Mouse (Mus musculus): ENCODE data around the gene Adamts12. TPM values are rescaled to one million over a fixed set of nuclear protein-coding genes. Genes with fewer than 3 reads are reported as not detected.
A peak's percentile ranks its signal among the peaks of the same experiment; 100 is the strongest.

The Adamts12 gene
- polyA plus RNA-seq, 1 experiment from 2014 or later = 0.88 TPM

DNA sequence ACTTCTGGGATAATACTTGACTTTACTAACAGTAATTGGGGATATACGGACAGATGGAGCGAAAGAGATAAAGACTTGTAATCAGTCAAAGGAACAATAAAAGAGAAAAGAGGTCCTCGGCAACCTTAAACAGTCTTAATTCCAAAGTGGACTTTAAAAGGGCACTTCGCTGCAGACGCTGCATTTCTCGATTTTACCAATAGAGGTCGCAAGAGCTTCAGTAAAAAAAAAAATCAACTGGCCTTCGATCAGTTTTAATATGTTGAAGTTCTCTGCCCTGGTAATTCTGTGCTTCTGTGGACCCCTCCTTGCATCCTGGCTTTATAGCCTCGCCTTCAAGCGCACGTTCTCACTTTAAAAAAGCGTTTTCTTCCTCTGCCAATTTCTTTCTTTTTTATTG is 26.1 kb upstream of the Adamts12 start:
- ATAC-seq (no peak), DNase-seq (ENCODE audit: low spot score) (peak; percentile 80)
- no peaks in the 10 kb centered on the region for H3K36me3 ChIP-seq (ENCODE audit: control insufficient read depth, insufficient read depth, low read length)
- no peak overlapping the region for H3K4me2 ChIP-seq (ENCODE audit: low read length)
- H3K27ac ChIP-seq (ENCODE audit: low read depth, low read length) = no peak overlapping the region
- peaks cover 37% of the 10 kb centered on the region for H3K27me3 ChIP-seq (replicated peaks; ENCODE audit: control insufficient read depth, insufficient read depth, low read length)
- no peaks in the 10 kb centered on the region for H3K9me3 ChIP-seq (replicated peaks; ENCODE audit: control insufficient read depth, low read length)
- 3% methylated on average over 12 of the region's 12 CpGs for WGBS
- H3K9ac ChIP-seq (ENCODE audit: low read length) = no peak overlapping the region
- no peak overlapping the region for H3K4me3 ChIP-seq (ENCODE audit: low read depth, low read length)
- peaks cover 4% of the 10 kb centered on the region; the same call in 1 of the 2 replicates for H3K4me1 ChIP-seq (ENCODE audit: control insufficient read depth, insufficient read depth, low read length)

DNA sequence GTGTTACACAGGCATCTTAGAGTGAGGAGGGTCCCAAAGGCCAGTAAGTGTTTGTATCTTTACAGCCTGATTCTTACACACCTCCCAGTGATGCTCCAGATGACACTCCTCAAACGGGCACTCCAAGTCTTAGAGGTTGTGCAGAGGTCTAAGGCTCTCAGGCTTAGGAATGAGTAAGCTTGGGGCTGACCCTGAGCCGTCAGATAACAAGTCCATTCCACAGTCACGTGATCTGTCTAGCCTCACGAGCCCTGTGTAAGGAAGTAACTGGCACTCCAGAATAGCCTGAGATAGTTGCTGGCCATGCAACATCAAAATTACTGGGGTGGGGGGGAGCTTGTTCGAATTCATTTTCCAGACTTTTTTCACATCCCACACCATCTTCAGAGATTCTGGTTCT is 24.5 kb upstream of the Adamts12 start:
- no peaks in the 10 kb centered on the region for H3K36me3 ChIP-seq (ENCODE audit: control insufficient read depth, insufficient read depth, low read length)
- H3K4me2 ChIP-seq (ENCODE audit: low read length) = no peak overlapping the region
- no peak for DNase-seq (ENCODE audit: low spot score)
- peaks cover 4% of the 10 kb centered on the region; the same call in 1 of the 2 replicates for H3K4me1 ChIP-seq (ENCODE audit: control insufficient read depth, insufficient read depth, low read length)
- 76% methylated on average over 5 of the region's 5 CpGs for WGBS
- H3K9ac ChIP-seq (ENCODE audit: low read length) = no peak overlapping the region
- H3K27me3 ChIP-seq (replicated peaks; ENCODE audit: control insufficient read depth, insufficient read depth, low read length) = peaks cover 33% of the 10 kb centered on the region
- H3K4me3 ChIP-seq (ENCODE audit: low read depth, low read length) = no peak overlapping the region
- no peak for ATAC-seq
- no peaks in the 10 kb centered on the region for H3K9me3 ChIP-seq (replicated peaks; ENCODE audit: control insufficient read depth, low read length)
- H3K27ac ChIP-seq (ENCODE audit: low read depth, low read length) = no peak overlapping the region

DNA sequence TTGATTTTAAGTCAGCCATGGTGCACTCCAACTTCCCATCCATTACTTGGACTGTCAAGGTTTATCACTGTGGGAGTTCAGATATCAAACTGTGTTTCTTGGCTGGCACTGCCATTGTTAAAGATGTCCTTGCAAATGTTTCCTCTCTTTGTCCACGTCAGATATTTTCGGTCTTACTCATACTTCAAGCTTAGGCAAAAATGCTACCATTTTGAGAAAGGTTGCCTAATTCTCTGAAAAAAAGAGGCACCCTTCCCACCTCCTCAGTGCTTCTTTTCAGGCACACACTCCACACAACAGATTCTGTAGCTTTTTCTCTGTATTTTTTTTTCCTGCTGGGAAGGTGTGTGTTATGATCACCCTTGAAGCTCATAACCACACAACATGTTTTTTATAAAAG is 23.4 kb upstream of the Adamts12 start:
- DNase-seq (ENCODE audit: low spot score) = no peak
- Histone ChIP-seq H3K27ac (ENCODE audit: low read depth, low read length) (no peak overlapping the region), H3K4me1 (ENCODE audit: control insufficient read depth, insufficient read depth, low read length) (peaks cover 4% of the 10 kb centered on the region; the same call in 1 of the 2 replicates), H3K27me3 (replicated peaks; ENCODE audit: control insufficient read depth, insufficient read depth, low read length) (peaks cover 22% of the 10 kb centered on the region), H3K36me3 (ENCODE audit: control insufficient read depth, insufficient read depth, low read length) (no peaks in the 10 kb centered on the region), H3K9ac (ENCODE audit: low read length) (no peak overlapping the region), H3K9me3 (replicated peaks; ENCODE audit: control insufficient read depth, low read length) (no peaks in the 10 kb centered on the region), H3K4me3 (ENCODE audit: low read depth, low read length) (no peak overlapping the region), H3K4me2 (ENCODE audit: low read length) (no peak overlapping the region)
- no peak for ATAC-seq
- WGBS = 90% methylated on average over 2 of the region's 2 CpGs

DNA sequence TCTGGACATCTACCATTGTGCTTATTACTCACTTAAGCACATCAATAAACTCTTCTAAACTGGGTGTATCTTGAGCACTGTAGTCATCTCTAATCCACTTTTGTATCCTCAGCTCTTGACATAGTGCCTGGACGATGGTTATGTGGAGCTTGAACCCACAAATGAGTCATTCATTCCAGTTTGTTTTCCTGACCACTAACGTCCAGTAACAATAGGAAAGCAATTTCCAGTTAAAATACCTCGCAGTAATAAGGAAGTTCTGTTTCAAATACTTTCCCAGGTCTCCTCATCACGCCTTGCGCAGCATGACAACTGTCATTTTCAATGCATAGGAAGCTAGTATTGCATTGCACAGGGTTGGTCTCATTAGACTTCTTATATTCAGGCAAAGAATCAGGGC is 21.8 kb upstream of the Adamts12 start:
- Histone ChIP-seq H3K27me3 (replicated peaks; ENCODE audit: control insufficient read depth, insufficient read depth, low read length) (peaks cover 6% of the 10 kb centered on the region; the same call in 1 of the 2 replicates), H3K36me3 (ENCODE audit: control insufficient read depth, insufficient read depth, low read length) (no peaks in the 10 kb centered on the region), H3K4me3 (ENCODE audit: low read depth, low read length) (no peak overlapping the region), H3K4me1 (ENCODE audit: control insufficient read depth, insufficient read depth, low read length) (no peaks in the 10 kb centered on the region), H3K27ac (ENCODE audit: low read depth, low read length) (no peak overlapping the region), H3K9me3 (replicated peaks; ENCODE audit: control insufficient read depth, low read length) (no peaks in the 10 kb centered on the region), H3K9ac (ENCODE audit: low read length) (no peak overlapping the region), H3K4me2 (ENCODE audit: low read length) (no peak overlapping the region)
- ATAC-seq = no peak
- no peak for DNase-seq (ENCODE audit: low spot score)
- WGBS = 71% methylated on average over 5 of the region's 5 CpGs

DNA sequence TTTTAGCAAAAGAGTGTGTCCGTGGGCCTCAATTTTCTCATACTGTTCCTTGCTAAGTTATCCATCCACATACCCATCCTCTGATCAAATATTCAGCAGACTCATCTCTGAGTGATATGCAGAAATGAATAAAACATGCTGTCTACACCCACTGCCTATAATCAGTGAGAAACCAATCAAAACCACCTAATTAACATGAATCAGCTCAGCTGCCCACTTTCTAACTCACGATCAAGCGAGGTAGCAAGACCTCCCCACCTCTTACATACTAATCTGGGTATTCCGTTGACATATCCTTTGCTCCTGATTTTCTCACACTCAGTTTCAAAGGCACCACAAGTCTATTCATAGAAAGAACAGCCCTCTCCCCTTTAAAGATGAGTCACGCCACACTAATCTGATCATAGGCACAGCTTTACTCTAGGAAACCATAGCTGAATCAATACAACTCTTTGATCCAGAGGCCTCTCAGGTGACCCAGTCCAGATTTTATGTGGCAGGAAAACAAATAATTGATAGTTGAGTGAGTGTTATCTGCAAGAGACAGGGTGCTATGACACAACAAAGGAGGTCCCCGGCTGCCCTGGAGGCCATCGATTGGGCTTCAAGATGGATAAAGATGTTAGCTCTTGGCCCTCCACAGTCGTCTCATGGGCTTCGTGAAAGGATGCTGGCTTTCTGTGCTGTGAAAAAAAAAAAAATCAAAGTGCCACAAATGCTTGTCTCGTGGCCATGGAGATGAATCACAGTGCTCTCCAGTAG is 10.7 kb upstream of the Adamts12 start:
- DNase-seq (ENCODE audit: low spot score) = no peak
- no peaks in the 10 kb centered on the region for H3K4me1 ChIP-seq (ENCODE audit: control insufficient read depth, insufficient read depth, low read length)
- no peaks in the 10 kb centered on the region for H3K9me3 ChIP-seq (replicated peaks; ENCODE audit: control insufficient read depth, low read length)
- no peak overlapping the region for H3K4me3 ChIP-seq (ENCODE audit: low read depth, low read length)
- 66% methylated on average over 10 of the region's 10 CpGs for WGBS
- H3K27ac ChIP-seq (ENCODE audit: low read depth, low read length) = no peak overlapping the region
- H3K4me2 ChIP-seq (ENCODE audit: low read length) = no peak overlapping the region
- H3K27me3 ChIP-seq (replicated peaks; ENCODE audit: control insufficient read depth, insufficient read depth, low read length) = no peaks in the 10 kb centered on the region
- ATAC-seq = peak; percentile 29; the same call in 1 of the 2 replicates
- no peaks in the 10 kb centered on the region for H3K36me3 ChIP-seq (ENCODE audit: control insufficient read depth, insufficient read depth, low read length)
- no peak overlapping the region for H3K9ac ChIP-seq (ENCODE audit: low read length)

DNA sequence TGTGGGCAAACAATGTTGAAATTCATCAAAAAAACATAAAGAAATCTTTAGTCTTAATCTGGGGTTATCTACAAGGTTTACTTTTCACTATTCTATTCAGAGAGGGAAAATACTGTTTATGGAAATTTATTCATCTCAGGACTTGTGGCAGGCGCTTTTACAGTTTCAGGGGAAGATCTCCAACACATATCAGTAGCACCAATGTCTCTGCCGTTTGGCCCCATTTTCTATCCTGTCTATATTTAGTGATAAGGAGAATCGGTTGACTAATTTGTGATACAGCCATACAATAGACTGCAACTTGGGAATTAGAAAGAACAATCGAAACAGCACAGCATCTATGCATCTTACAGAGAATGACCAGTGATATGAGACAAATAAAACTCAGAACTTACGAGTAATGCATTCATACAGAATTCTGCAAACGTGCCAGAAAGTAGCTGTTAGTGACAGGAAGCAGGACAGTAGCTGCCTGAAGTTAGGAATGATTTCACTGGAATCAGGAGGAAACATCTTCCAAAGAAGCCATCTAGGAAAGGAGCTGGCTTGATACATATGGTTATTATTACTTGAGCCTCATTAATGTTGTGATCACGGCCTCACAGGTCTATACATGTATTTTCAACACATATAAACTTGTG is 10.0 kb upstream of the Adamts12 start:
- Histone ChIP-seq H3K4me3 (ENCODE audit: low read depth, low read length) (no peak overlapping the region), H3K4me2 (ENCODE audit: low read length) (no peak overlapping the region), H3K27me3 (replicated peaks; ENCODE audit: control insufficient read depth, insufficient read depth, low read length) (no peaks in the 10 kb centered on the region), H3K36me3 (ENCODE audit: control insufficient read depth, insufficient read depth, low read length) (no peaks in the 10 kb centered on the region), H3K27ac (ENCODE audit: low read depth, low read length) (no peak overlapping the region), H3K9ac (ENCODE audit: low read length) (no peak overlapping the region), H3K9me3 (replicated peaks; ENCODE audit: control insufficient read depth, low read length) (no peaks in the 10 kb centered on the region), H3K4me1 (ENCODE audit: control insufficient read depth, insufficient read depth, low read length) (no peaks in the 10 kb centered on the region)
- DNase-seq (ENCODE audit: low spot score) = no peak
- whole genome bisulfite sequencing = 83% methylated on average over 7 of the region's 7 CpGs
- ATAC-seq = no peak

DNA sequence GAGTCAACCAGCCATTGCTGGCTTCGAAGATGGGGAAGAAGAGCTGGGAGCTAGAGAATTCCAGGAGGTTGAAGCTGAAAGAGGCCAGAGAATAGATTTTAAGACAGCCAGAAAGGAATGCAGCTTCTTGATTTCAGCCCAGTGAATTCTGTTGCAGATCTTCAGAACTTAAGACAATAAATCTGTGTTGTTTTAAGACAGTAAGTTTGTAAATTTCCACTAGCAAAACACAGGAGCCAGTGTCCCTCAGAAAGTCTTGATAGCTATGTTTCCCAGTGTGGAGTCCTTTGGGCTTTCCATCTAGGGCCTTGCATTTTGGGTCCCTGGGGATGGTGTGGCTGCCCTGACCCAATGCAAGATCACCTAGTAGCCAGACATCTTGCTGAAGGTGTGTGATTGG is 1.7 kb upstream of the Adamts12 start:
- Histone ChIP-seq H3K4me1 (ENCODE audit: control insufficient read depth, insufficient read depth, low read length) (0 out of 2 replicates have a peak, but pooled peaks cover 11% of the 10 kb centered on the region), H3K4me2 (ENCODE audit: low read length) (no peak overlapping the region), H3K36me3 (ENCODE audit: control insufficient read depth, insufficient read depth, low read length) (no peaks in the 10 kb centered on the region), H3K4me3 (ENCODE audit: low read depth, low read length) (no peak overlapping the region), H3K27ac (ENCODE audit: low read depth, low read length) (no peak overlapping the region), H3K27me3 (replicated peaks; ENCODE audit: control insufficient read depth, insufficient read depth, low read length) (no peaks in the 10 kb centered on the region), H3K9me3 (replicated peaks; ENCODE audit: control insufficient read depth, low read length) (no peaks in the 10 kb centered on the region), H3K9ac (ENCODE audit: low read length) (no peak overlapping the region)
- ATAC-seq (no peak), DNase-seq (ENCODE audit: low spot score) (no peak)
- 96% methylated on average over 1 of the region's 1 CpGs for WGBS

DNA sequence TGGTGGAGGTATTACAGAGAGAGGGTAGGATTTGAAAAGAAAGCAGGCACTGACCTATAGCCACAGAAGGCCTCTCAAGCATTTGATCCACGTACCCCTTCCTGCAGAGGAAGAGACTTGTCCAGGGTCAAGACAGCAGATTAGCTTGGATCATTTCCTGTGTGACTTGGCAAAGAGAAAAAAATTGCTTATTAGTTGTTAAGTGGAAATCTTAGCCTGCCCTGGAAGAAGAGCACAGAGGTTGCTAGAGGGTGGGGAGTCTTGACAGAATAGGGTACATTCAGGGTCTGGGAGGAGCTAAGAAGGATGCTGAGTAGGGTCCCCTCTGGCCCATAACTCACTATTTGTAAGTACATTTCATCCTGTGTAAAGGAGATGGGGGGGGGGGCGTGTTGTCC is 431 bp upstream of the Adamts12 start:
- peak; percentile 11; the same call in 1 of the 2 replicates for ATAC-seq
- 17% methylated on average over 2 of the region's 2 CpGs for WGBS
- H3K4me3 ChIP-seq (ENCODE audit: low read depth, low read length) = no peak overlapping the region

More for the DNA sequence above, 431 bp upstream of the Adamts12 start:
- peak overlapping the region; percentile 29; the same call in 1 of the 2 replicates for H3K9ac ChIP-seq (ENCODE audit: low read length)
- 0 out of 2 replicates have a peak, but pooled peaks cover 11% of the 10 kb centered on the region for H3K4me1 ChIP-seq (ENCODE audit: control insufficient read depth, insufficient read depth, low read length)
- peak overlapping the region; percentile 52; the same call in 1 of the 2 replicates for H3K4me2 ChIP-seq (ENCODE audit: low read length)
- DNase-seq (ENCODE audit: low spot score) = no peak
- H3K9me3 ChIP-seq (replicated peaks; ENCODE audit: control insufficient read depth, low read length) = no peaks in the 10 kb centered on the region
- no peaks in the 10 kb centered on the region for H3K27me3 ChIP-seq (replicated peaks; ENCODE audit: control insufficient read depth, insufficient read depth, low read length)
- no peaks in the 10 kb centered on the region for H3K36me3 ChIP-seq (ENCODE audit: control insufficient read depth, insufficient read depth, low read length)
- no peak overlapping the region for H3K27ac ChIP-seq (ENCODE audit: low read depth, low read length)
